Mouse (Mus musculus) stomach, embryonic 15.5 days (tissue): ENCODE measurements around the gene Col4a1. TPM values are rescaled to one million over a fixed set of nuclear protein-coding genes. Genes with fewer than 3 reads are reported as not detected.

Source experiments
- ATAC-seq: fragments of 200-750 bp; cut with Nextera tagmentation; 2 replicates; pipeline ENCODE4 v1.8.0; 2017; ENCODE audit warnings: low read depth, moderate number of reproducible peaks, moderate TSS enrichment; ENCODE audit not compliant: insufficient read depth, low FRiP score
- H3K27ac ChIP-seq: fragments of 300-500 bp; sonication (generic); 2 replicates; pipeline ENCODE4 v1.5.1; 2015; ENCODE audit warnings: mild to moderate bottlenecking, inconsistent platforms
- H3K27me3 ChIP-seq: fragments of 300-500 bp; sonication (generic); replicated peaks from 2 replicates; pipeline ENCODE4 v1.6.1; 2015; ENCODE audit warnings: inconsistent platforms
- H3K36me3 ChIP-seq: fragments of 300-500 bp; sonication (generic); 2 replicates; pipeline ENCODE4 v1.6.1; 2015; ENCODE audit warnings: inconsistent platforms
- H3K4me1 ChIP-seq: fragments of 300-500 bp; sonication (generic); 2 replicates; pipeline ENCODE4 v1.6.1; 2015; ENCODE audit warnings: inconsistent platforms
- H3K4me2 ChIP-seq: fragments of 300-500 bp; sonication (generic); 2 replicates; pipeline ENCODE4 v1.6.1; 2015; ENCODE audit warnings: mild to moderate bottlenecking, inconsistent platforms
- H3K4me3 ChIP-seq: fragments of 300-500 bp; sonication (generic); replicated peaks from 2 replicates; pipeline ENCODE4 v1.5.1; 2015; ENCODE audit warnings: inconsistent platforms
- H3K9ac ChIP-seq: fragments of 300-500 bp; sonication (generic); 2 replicates; pipeline ENCODE4 v1.6.1; 2015; ENCODE audit warnings: inconsistent platforms
- H3K9me3 ChIP-seq: fragments of 300-500 bp; sonication (generic); 2 replicates; pipeline ENCODE4 v1.6.1; 2016; ENCODE audit warnings: inconsistent platforms
- WGBS: fragments of 180-500 bp; shearing (Covaris S2); methylation state at CpG from one replicate; pipeline ENCODE4 v1.1.7; 2015; 5-methylcytosine and 5-hydroxymethylcytosine counted together
- polyA plus RNA-seq: library from polyadenylated mRNA; unstranded; fragments of >200 nt; fragmentation: Nextera tagmentation; extraction: Ambion mirVana; gene quantifications from 2 replicates; pipeline ENCODE4 v1.2.1, GENCODE M21; 2015

Gene Col4a1
- polyA plus RNA-seq, 1 experiment from 2014 or later: 191 TPM

GRCm38 (mm10) chr8:11296282-11296943 lies 16.2 kb downstream of the Col4a1 start:
- Histone ChIP-seq H3K9me3 (no peaks in the 10 kb centered on the region), H3K27me3 (no peaks in the 10 kb centered on the region), H3K27ac (no peak overlapping the region), H3K4me2 (no peak overlapping the region), H3K9ac (no peak overlapping the region), H3K4me3 (no peak overlapping the region), H3K36me3 (no peaks in the 10 kb centered on the region), H3K4me1 (peaks cover 32% of the 10 kb centered on the region)
- WGBS: 71% methylated on average over 10 of the region's 10 CpGs
- ATAC-seq: no peak

- H3K27me3 ChIP-seq: no peaks in the 10 kb centered on the region
- no peak for ATAC-seq
Observed at GRCm38 (mm10) chr8:11292611-11293010, 20.0 kb downstream of the Col4a1 start.

GRCm38 (mm10) chr8:11290533-11290932 lies 22.1 kb downstream of the Col4a1 start:
- Histone ChIP-seq H3K4me2 (no peak overlapping the region), H3K27me3 (no peaks in the 10 kb centered on the region), H3K9ac (no peak overlapping the region), H3K9me3 (no peaks in the 10 kb centered on the region), H3K27ac (no peak overlapping the region), H3K36me3 (no peaks in the 10 kb centered on the region), H3K4me1 (0 out of 2 replicates have a peak, but pooled peaks cover 10% of the 10 kb centered on the region), H3K4me3 (no peak overlapping the region)
- no peak for ATAC-seq
- 0% methylated on average over 1 of the region's 1 CpGs for whole genome bisulfite sequencing

More at GRCm38 (mm10) chr8:11292611-11293010, 20.0 kb downstream of the Col4a1 start:
- Histone ChIP-seq H3K4me1 (peaks cover 19% of the 10 kb centered on the region), H3K9me3 (no peaks in the 10 kb centered on the region), H3K27ac (0 out of 2 replicates have a peak overlapping the region, but pooled peaks have one; percentile 13), H3K9ac (no peak overlapping the region), H3K36me3 (no peaks in the 10 kb centered on the region), H3K4me3 (no peak overlapping the region), H3K4me2 (no peak overlapping the region)
- WGBS: 20% methylated on average over 3 of the region's 3 CpGs

GRCm38 (mm10) chr8:11288286-11288685 lies 24.3 kb downstream of the Col4a1 start:
- peaks cover 12% of the 10 kb centered on the region; the same call in 1 of the 2 replicates for H3K4me1 ChIP-seq
- no peak overlapping the region for H3K27ac ChIP-seq
- H3K9ac ChIP-seq: no peak overlapping the region
- H3K27me3 ChIP-seq: no peaks in the 10 kb centered on the region
- no peak for ATAC-seq
- no peak overlapping the region for H3K4me3 ChIP-seq
- 76% methylated on average over 6 of the region's 6 CpGs for WGBS
- H3K4me2 ChIP-seq: no peak overlapping the region
- no peaks in the 10 kb centered on the region for H3K9me3 ChIP-seq
- H3K36me3 ChIP-seq: no peaks in the 10 kb centered on the region

- Histone ChIP-seq H3K4me3 (no peak overlapping the region), H3K36me3 (no peaks in the 10 kb centered on the region), H3K9ac (no peak overlapping the region), H3K27ac (no peak overlapping the region), H3K4me1 (peaks cover 17% of the 10 kb centered on the region; the same call in 1 of the 2 replicates), H3K27me3 (no peaks in the 10 kb centered on the region), H3K9me3 (no peaks in the 10 kb centered on the region), H3K4me2 (no peak overlapping the region)
- ATAC-seq: no peak
- WGBS: 79% methylated on average over 3 of the region's 3 CpGs
Observed at GRCm38 (mm10) chr8:11287139-11287538, 25.5 kb downstream of the Col4a1 start.

- ATAC-seq: no peak
- whole genome bisulfite sequencing: 63% methylated on average over 4 of the region's 4 CpGs
- H3K4me1 ChIP-seq: peaks cover 21% of the 10 kb centered on the region; the same call in 1 of the 2 replicates
Observed at GRCm38 (mm10) chr8:11285437-11285836, 27.2 kb downstream of the Col4a1 start.

GRCm38 (mm10) chr8:11283217-11283616 lies 29.4 kb downstream of the Col4a1 start:
- WGBS: 62% methylated on average over 10 of the region's 10 CpGs
- Histone ChIP-seq H3K27ac (no peak overlapping the region), H3K4me3 (no peak overlapping the region), H3K27me3 (no peaks in the 10 kb centered on the region), H3K9me3 (no peaks in the 10 kb centered on the region), H3K4me1 (peaks cover 35% of the 10 kb centered on the region), H3K4me2 (no peak overlapping the region), H3K9ac (no peak overlapping the region), H3K36me3 (no peaks in the 10 kb centered on the region)
- ATAC-seq: no peak

More at GRCm38 (mm10) chr8:11285437-11285836, 27.2 kb downstream of the Col4a1 start:
- Histone ChIP-seq H3K36me3 (no peaks in the 10 kb centered on the region), H3K27ac (no peak overlapping the region), H3K4me2 (no peak overlapping the region), H3K9ac (no peak overlapping the region), H3K27me3 (no peaks in the 10 kb centered on the region), H3K9me3 (no peaks in the 10 kb centered on the region), H3K4me3 (no peak overlapping the region)

GRCm38 (mm10) chr8:11282696-11283095 lies 29.9 kb downstream of the Col4a1 start:
- no peaks in the 10 kb centered on the region for H3K27me3 ChIP-seq
- no peak overlapping the region for H3K27ac ChIP-seq
- no peak overlapping the region for H3K4me3 ChIP-seq
- ATAC-seq: no peak
- WGBS: 80% methylated on average over 7 of the region's 7 CpGs
- H3K4me1 ChIP-seq: peaks cover 40% of the 10 kb centered on the region
- H3K9ac ChIP-seq: no peak overlapping the region
- H3K36me3 ChIP-seq: no peaks in the 10 kb centered on the region
- H3K9me3 ChIP-seq: no peaks in the 10 kb centered on the region
- no peak overlapping the region for H3K4me2 ChIP-seq

GRCm38 (mm10) chr8:11282139-11282538 lies 30.5 kb downstream of the Col4a1 start:
- 74% methylated on average over 10 of the region's 10 CpGs for WGBS
- Histone ChIP-seq H3K27ac (no peak overlapping the region), H3K27me3 (no peaks in the 10 kb centered on the region), H3K4me1 (peaks cover 46% of the 10 kb centered on the region), H3K9me3 (no peaks in the 10 kb centered on the region), H3K4me2 (no peak overlapping the region), H3K9ac (no peak overlapping the region), H3K4me3 (no peak overlapping the region), H3K36me3 (no peaks in the 10 kb centered on the region)
- no peak for ATAC-seq

GRCm38 (mm10) chr8:11280721-11281268 lies 31.8 kb downstream of the Col4a1 start:
- no peaks in the 10 kb centered on the region for H3K36me3 ChIP-seq
- no peak overlapping the region for H3K4me3 ChIP-seq
- no peak for ATAC-seq
- H3K4me1 ChIP-seq: peaks cover 54% of the 10 kb centered on the region
- WGBS: 79% methylated on average over 10 of the region's 10 CpGs
- no peak overlapping the region for H3K9ac ChIP-seq
- no peaks in the 10 kb centered on the region for H3K27me3 ChIP-seq
- H3K27ac ChIP-seq: no peak overlapping the region
- H3K9me3 ChIP-seq: no peaks in the 10 kb centered on the region
- H3K4me2 ChIP-seq: no peak overlapping the region

GRCm38 (mm10) chr8:11279296-11279826 lies 33.3 kb downstream of the Col4a1 start:
- Histone ChIP-seq H3K9ac (no peak overlapping the region), H3K4me2 (peak overlapping the region; percentile 36), H3K36me3 (no peaks in the 10 kb centered on the region), H3K27ac (peak overlapping the region; percentile 87), H3K4me1 (peaks cover 58% of the 10 kb centered on the region), H3K27me3 (no peaks in the 10 kb centered on the region), H3K9me3 (no peaks in the 10 kb centered on the region), H3K4me3 (peak overlapping the region; percentile 5; the same call in 1 of the 2 replicates)
- peak; percentile 37; the same call in 1 of the 2 replicates for ATAC-seq
- 54% methylated on average over 20 of the region's 20 CpGs for WGBS

- H3K4me2 ChIP-seq: no peak overlapping the region
- H3K4me1 ChIP-seq: peaks cover 50% of the 10 kb centered on the region
- H3K9me3 ChIP-seq: no peaks in the 10 kb centered on the region
- H3K27me3 ChIP-seq: no peaks in the 10 kb centered on the region
- WGBS: 19% methylated on average over 4 of the region's 4 CpGs
- no peak overlapping the region for H3K9ac ChIP-seq
- no peak overlapping the region for H3K4me3 ChIP-seq
- 0 out of 2 replicates have a peak, but pooled peaks have one; percentile 17 for ATAC-seq
- no peaks in the 10 kb centered on the region for H3K36me3 ChIP-seq
- peak overlapping the region; percentile 87 for H3K27ac ChIP-seq
Observed at GRCm38 (mm10) chr8:11278101-11278611, 34.5 kb downstream of the Col4a1 start.
